Mouse (Mus musculus) testis, adult 2 months (tissue): ENCODE measurements around the gene Stac3. TPM values are rescaled to one million over a fixed set of nuclear protein-coding genes. Genes with fewer than 3 reads are reported as not detected.

Experiments used
- H3K27ac ChIP-seq: fragments of 200-500 bp; 2 replicates; pipeline ENCODE4 v1.5.1; 2012; ENCODE audit warnings: low read depth, low read length; ENCODE audit not compliant: control insufficient read depth, insufficient read depth
- H3K27me3 ChIP-seq: fragments of 200-500 bp; 2 replicates; pipeline ENCODE4 v1.6.1; 2012; ENCODE audit warnings: mild to moderate bottlenecking, low read length, moderate library complexity; ENCODE audit not compliant: control insufficient read depth, insufficient read depth
- H3K36me3 ChIP-seq: fragments of 200-500 bp; 2 replicates; pipeline ENCODE4 v1.6.1; 2012; ENCODE audit warnings: mild to moderate bottlenecking, low read length; ENCODE audit not compliant: control insufficient read depth, insufficient read depth
- H3K4me1 ChIP-seq: fragments of 200-500 bp; 2 replicates; pipeline ENCODE4 v1.6.1; 2012; ENCODE audit warnings: low read length; ENCODE audit not compliant: control insufficient read depth, insufficient read depth
- H3K4me3 ChIP-seq: fragments of 200-500 bp; 2 replicates; pipeline ENCODE4 v1.5.1; 2012; ENCODE audit warnings: low read depth, mild to moderate bottlenecking, low read length, moderate library complexity, mixed read lengths; ENCODE audit not compliant: control insufficient read depth
- CTCF ChIP-seq: fragments of 200-500 bp; IDR thresholded peaks from 2 replicates; pipeline ENCODE4 v1.5.1; 2012; ENCODE audit warnings: low read depth, mild to moderate bottlenecking, inconsistent platforms, low read length, moderate library complexity; ENCODE audit not compliant: control insufficient read depth, insufficient read depth, insufficient replicate concordance
- POLR2A ChIP-seq: fragments of 200-500 bp; IDR thresholded peaks from 2 replicates; pipeline ENCODE4 v1.6.1; 2012; ENCODE audit warnings: low read depth, mild to moderate bottlenecking, inconsistent platforms, low read length, moderate library complexity; ENCODE audit not compliant: control insufficient read depth
- polyA plus RNA-seq: library from polyadenylated mRNA; depleted of rRNA; stranded (reverse); fragments of >200 nt; gene quantifications from 2 replicates; pipeline ENCODE4 v1.2.3, GENCODE M21; 2012

Stac3 gene
- polyA plus RNA-seq, 1 experiment, result 1.0 TPM

DNA sequence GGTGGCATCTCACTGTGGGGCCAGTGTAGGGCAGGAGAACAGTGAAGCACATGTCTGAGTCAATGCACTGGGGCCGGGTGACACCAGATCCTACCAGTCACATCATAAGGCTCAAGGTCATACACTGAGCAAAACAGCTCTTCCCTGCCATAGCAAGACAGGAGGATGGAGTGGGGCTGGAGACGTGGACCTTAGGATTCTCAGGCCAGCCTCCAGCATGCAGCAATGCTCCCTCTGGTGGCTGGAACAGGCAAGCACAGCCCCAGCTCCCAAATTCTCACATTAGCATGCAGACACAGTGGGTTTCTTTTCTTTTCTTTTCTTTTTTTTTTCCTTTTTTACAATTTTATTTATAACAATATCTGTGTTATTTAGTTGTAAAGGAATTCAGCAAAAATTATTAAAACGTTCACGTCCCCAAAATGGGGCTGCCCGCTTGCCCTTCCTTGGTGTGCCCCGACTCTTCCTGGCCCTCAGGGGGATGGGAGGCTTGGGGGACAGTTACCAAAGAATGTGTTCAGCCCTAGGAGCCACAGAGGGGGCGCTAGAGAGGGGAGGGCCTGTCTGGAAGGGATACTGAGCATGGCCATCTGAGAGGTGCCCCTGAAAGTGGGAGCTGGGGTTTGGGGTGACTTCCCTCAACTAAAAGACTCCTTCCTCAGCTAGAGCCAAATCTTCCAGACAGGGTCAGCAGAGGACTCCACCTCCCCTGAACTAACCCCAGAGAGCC lies 36.5 kb downstream of the Stac3 start:
- Histone ChIP-seq H3K36me3 (no peaks in the 10 kb centered on the region), H3K27me3 (peaks cover 3% of the 10 kb centered on the region), H3K4me1 (peaks cover 10% of the 10 kb centered on the region), H3K27ac (no peak overlapping the region), H3K4me3 (no peak overlapping the region)
- TF ChIP-seq CTCF (peak; percentile 87), POLR2A (no peak)

DNA sequence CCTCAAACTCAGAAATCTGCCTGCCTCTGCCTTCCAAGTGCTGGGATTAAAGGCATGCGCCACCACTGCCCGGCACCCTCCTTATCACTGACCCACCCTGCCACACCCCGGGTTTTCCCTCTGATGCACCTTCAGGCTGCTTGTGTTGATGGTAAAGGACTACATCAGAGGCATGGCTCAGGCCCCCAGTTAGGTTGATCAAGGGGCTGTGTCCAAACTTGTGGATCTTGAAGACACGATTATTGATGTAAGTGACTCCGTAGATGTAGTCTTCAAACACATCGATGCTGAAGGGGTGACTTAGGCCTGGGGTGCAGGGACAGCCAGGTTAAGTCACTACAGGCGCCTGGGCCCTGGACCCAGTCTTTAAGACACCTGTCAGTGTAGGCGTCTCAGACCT lies 40.0 kb downstream of the Stac3 start:
- Histone ChIP-seq H3K27me3 (no peaks in the 10 kb centered on the region), H3K36me3 (no peaks in the 10 kb centered on the region)

DNA sequence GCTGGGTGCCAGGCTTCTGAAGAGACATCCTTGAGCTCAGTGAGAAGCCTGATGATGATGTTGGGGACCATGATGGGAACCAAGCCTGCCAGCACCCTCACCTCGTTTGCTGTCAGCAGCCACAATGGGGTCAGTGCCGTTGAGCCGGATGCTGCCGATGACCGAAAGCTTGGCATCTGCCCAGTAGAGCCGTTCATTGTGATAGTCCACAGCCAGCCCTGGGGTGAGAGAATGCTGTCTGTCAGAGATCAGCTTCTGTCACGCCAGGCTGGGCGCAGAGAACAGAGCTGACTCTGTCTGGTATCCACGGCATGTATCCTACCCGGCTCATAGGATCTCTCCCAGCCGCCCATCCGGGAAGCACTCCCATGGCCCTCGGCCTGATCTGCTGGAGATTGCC lies 40.6 kb downstream of the Stac3 start:
- no peak for TF ChIP-seq CTCF
- TF ChIP-seq POLR2A, result no peak
- Histone ChIP-seq H3K4me1 (no peaks in the 10 kb centered on the region), H3K4me3 (no peak overlapping the region), H3K27me3 (no peaks in the 10 kb centered on the region), H3K36me3 (no peaks in the 10 kb centered on the region), H3K27ac (no peak overlapping the region)

More for the DNA sequence above, 40.0 kb downstream of the Stac3 start:
- Histone ChIP-seq H3K4me1 (no peaks in the 10 kb centered on the region), H3K4me3 (no peak overlapping the region), H3K27ac (no peak overlapping the region)
- TF ChIP-seq CTCF, result no peak
- no peak for TF ChIP-seq POLR2A

DNA sequence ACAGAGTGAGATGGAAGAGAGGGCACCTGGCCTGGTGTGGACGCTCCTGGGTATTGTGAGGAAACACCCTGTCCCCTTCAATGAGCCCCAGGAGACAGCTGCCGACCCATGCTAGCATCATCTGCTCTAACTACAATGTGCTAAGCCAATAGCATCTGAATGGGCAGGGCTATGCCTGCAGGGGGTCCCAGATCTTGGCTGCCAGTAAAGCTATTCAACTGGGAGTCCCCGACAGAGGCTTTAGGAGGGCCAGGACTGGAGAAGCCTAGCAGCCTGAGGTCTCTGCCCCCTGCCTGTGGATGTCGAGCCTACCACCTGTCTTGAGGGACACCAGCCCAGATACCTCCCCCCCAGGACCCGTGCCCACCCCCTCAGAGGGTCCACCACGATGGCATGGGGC lies 41.2 kb downstream of the Stac3 start:
- H3K4me1 ChIP-seq, result no peaks in the 10 kb centered on the region
- H3K27me3 ChIP-seq, result no peaks in the 10 kb centered on the region
- TF ChIP-seq POLR2A (no peak), CTCF (no peak)
- no peak overlapping the region for H3K27ac ChIP-seq
- H3K36me3 ChIP-seq, result no peaks in the 10 kb centered on the region
- H3K4me3 ChIP-seq, result no peak overlapping the region

DNA sequence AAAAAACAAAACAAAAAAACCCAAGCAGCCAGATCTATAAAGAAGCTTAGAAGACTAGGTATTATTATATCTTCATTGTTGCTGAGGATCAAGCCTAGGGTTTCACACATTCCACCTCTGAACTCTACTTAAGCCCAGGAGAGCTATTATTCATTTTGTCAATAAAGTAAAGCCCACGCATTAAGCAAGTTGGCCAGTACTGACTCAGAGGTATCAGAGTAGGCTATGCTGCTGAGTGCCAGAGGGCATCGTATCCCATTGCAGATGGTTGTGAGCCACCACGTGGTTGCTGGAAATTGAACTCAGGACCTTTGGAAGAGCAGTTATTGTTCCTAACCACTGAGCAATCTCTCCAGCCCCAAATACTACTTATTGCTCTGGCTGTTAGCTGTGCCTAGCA lies 42.4 kb downstream of the Stac3 start:
- H3K4me1 ChIP-seq, result no peaks in the 10 kb centered on the region
- H3K27ac ChIP-seq, result no peak overlapping the region
- H3K36me3 ChIP-seq, result no peaks in the 10 kb centered on the region
- no peak overlapping the region for H3K4me3 ChIP-seq
- TF ChIP-seq POLR2A (no peak), CTCF (no peak)
- no peaks in the 10 kb centered on the region for H3K27me3 ChIP-seq

DNA sequence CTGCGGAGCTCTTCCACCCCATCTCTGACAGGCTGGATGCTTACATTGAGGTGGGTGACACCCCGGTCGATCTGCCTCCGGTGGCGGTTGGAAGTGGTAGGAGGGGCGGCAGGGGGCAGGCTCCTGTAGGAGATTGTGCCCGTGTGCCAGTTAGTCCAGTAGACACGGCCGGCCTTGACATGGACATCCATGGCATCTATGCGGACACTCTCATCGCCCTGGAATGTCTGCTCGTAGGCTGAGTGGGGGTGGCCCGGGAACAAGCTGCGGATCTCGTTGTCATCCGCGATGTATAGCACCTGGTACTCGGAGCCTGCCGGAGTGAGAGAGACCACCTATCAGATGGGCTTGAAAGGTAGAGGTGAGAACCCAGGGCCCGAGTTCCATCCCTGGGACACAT lies 42.9 kb downstream of the Stac3 start:
- H3K4me1 ChIP-seq, result no peaks in the 10 kb centered on the region
- TF ChIP-seq POLR2A (no peak), CTCF (no peak)
- no peaks in the 10 kb centered on the region for H3K36me3 ChIP-seq

DNA sequence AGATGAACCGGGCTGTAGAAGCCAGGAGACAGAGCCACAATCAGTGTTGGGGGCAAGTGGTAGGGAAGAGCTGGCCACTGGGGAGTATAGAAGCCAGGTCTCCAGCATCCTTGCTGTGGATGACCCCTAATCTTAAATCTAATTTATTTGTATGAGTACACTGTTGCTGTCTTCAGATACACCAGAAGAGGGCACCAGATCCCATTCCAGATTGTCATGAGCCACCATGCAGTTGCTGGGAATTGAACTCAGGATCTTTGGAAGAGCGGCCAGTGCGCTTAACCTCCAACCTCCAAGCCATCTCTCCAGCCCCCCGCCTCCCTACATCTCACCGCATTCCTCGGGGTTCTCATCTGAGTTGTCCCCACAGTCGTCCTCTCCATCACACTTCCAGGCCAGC lies 45.0 kb downstream of the Stac3 start:
- Histone ChIP-seq H3K27me3 (no peaks in the 10 kb centered on the region), H3K27ac (no peak overlapping the region), H3K36me3 (no peaks in the 10 kb centered on the region), H3K4me1 (no peaks in the 10 kb centered on the region), H3K4me3 (no peak overlapping the region)
- TF ChIP-seq CTCF (no peak), POLR2A (no peak)

More for the DNA sequence above, 42.9 kb downstream of the Stac3 start:
- no peak overlapping the region for H3K4me3 ChIP-seq
- no peaks in the 10 kb centered on the region for H3K27me3 ChIP-seq
- H3K27ac ChIP-seq, result no peak overlapping the region

DNA sequence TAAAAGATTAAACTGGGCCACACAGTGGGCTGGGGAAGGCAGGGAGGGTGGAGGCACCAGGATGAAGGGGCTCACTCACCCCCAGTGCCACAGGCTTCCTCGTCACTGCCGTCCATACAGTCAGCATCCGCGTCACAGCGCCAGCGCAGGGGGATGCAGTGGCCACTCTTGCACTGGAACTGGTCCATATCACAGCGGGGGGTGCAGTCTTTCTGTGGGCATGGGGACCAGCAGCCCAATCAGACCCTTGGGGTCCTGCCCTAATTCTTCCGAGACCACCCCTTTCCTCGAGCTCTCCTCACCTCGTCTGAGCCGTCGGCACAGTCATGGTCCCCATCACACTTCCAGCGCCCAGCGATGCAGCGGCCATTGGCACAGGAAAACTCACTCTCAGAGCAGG lies 46.8 kb downstream of the Stac3 start:
- no peak for TF ChIP-seq POLR2A
- no peak for TF ChIP-seq CTCF
- Histone ChIP-seq H3K36me3 (no peaks in the 10 kb centered on the region), H3K4me1 (no peaks in the 10 kb centered on the region), H3K27ac (no peak overlapping the region), H3K27me3 (no peaks in the 10 kb centered on the region), H3K4me3 (no peak overlapping the region)
